Mouse (Mus musculus): Measurements from ENCODE around the gene Oaz1. TPM values are rescaled to one million over a fixed set of nuclear protein-coding genes. Genes with fewer than 3 reads are reported as not detected.

The Oaz1 gene
- polyA plus RNA-seq, 1 experiment from 2014 or later, result 1,847 TPM

DNA sequence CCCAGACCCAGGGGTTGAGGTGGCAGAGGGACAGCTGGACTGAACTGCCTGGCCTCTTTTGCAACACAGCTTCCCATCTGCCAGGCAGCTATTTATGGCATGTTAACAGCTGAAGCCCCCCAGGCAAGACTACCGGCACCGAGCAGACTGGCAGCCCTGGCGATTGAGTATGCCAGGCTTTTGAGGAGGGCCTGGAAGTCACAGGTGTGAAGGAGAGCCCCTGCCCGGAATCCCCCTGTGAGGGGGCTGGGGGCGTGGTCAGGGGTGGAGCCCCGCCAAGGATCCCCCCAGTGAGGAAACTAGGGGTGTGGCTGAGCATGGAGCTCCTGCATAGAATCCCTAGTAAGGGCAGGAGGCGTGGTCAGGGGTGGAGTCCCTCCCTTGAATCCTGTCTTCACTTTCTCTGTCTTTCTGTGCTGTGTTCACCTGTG, 10.5 kb downstream of the Oaz1 start:
- no peaks in the 10 kb centered on the region for H3K36me3 ChIP-seq (ENCODE audit: control insufficient read depth, insufficient read depth, low read length)
- H3K27ac ChIP-seq (ENCODE audit: low read depth, low read length), result no peak overlapping the region
- H3K4me3 ChIP-seq (ENCODE audit: low read depth, low read length), result no peak overlapping the region
- H3K9ac ChIP-seq (ENCODE audit: low read length), result no peak overlapping the region
- ATAC-seq (ENCODE audit: insufficient read depth, low FRiP score, low TSS enrichment) (no peak), DNase-seq (ENCODE audit: low spot score) (no peak)
- H3K4me1 ChIP-seq (ENCODE audit: control insufficient read depth, insufficient read depth, low read length), result no peaks in the 10 kb centered on the region
- no peak overlapping the region for H3K4me2 ChIP-seq (ENCODE audit: low read depth)
- H3K9me3 ChIP-seq (ENCODE audit: control insufficient read depth, low read length), result no peaks in the 10 kb centered on the region
- WGBS, result 48% methylated on average over 7 of the region's 7 CpGs
- peaks cover 29% of the 10 kb centered on the region for H3K27me3 ChIP-seq (ENCODE audit: control insufficient read depth, insufficient read depth, low read length)

DNA sequence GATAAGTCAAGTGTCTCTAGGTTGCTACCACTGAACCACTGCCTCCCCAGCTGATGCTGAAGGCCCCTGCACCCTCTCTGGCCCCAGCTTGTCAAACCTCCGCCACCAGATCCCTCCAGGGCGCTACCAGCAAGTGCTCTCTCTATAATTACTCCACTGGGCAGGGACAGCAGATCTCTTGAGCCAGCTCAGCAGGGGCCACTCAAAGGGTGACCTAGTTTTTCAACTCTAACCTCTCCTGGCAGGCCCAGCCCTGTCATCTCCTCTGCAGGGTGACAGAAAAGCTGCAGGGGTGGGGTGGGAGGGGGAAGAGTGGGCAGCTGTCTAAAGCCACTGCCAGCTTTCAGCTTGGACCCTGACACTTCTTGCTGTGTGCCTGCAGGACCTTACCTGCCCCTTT, 11.4 kb downstream of the Oaz1 start:
- Histone ChIP-seq H3K27ac (ENCODE audit: low read depth, low read length) (no peak overlapping the region), H3K27me3 (ENCODE audit: control insufficient read depth, insufficient read depth, low read length) (peaks cover 37% of the 10 kb centered on the region), H3K4me3 (ENCODE audit: low read depth, low read length) (no peak overlapping the region), H3K4me1 (ENCODE audit: control insufficient read depth, insufficient read depth, low read length) (no peaks in the 10 kb centered on the region), H3K4me2 (ENCODE audit: low read depth) (no peak overlapping the region), H3K9ac (ENCODE audit: low read length) (no peak overlapping the region), H3K36me3 (ENCODE audit: control insufficient read depth, insufficient read depth, low read length) (no peaks in the 10 kb centered on the region), H3K9me3 (ENCODE audit: control insufficient read depth, low read length) (no peaks in the 10 kb centered on the region)
- DNase-seq (ENCODE audit: low spot score) (no peak), ATAC-seq (ENCODE audit: insufficient read depth, low FRiP score, low TSS enrichment) (no peak)
- WGBS, result 14% methylated on average over 2 of the region's 2 CpGs

DNA sequence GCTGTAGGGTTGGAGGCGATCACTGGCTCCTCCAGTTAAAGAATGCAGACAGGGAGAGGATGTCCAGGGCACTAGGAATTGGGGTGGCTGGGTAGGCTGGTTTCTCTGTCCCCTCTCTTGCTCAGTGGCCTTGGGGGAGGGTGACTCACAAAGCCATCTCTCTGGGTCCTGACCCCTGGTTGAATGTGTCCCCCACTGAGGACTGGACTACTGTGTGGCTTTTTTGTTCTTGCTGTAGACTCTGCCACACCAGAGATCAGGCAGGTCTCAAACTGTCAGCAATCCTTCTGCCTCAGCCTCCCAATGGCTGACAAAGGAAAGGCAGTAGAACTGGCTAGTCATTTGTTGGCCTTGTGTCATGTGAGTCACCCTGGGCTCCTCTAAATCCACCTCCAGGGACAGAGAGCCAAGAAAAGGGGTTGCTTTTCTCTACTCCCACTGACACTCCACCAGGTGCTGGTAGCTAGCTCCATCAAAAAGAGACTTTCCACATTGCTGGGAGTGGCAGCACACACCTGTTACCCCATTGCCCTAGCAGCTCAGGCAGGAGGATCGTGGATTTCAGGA, 12.0 kb downstream of the Oaz1 start:
- no peaks in the 10 kb centered on the region for H3K4me1 ChIP-seq (ENCODE audit: control insufficient read depth, insufficient read depth, low read length)
- H3K36me3 ChIP-seq (ENCODE audit: control insufficient read depth, insufficient read depth, low read length), result no peaks in the 10 kb centered on the region
- H3K4me2 ChIP-seq (ENCODE audit: low read depth), result no peak overlapping the region
- no peak overlapping the region for H3K27ac ChIP-seq (ENCODE audit: low read depth, low read length)
- no peak overlapping the region for H3K9ac ChIP-seq (ENCODE audit: low read length)
- H3K4me3 ChIP-seq (ENCODE audit: low read depth, low read length), result no peak overlapping the region
- peaks cover 42% of the 10 kb centered on the region for H3K27me3 ChIP-seq (ENCODE audit: control insufficient read depth, insufficient read depth, low read length)
- 64% methylated on average over 2 of the region's 2 CpGs for WGBS
- ATAC-seq (ENCODE audit: insufficient read depth, low FRiP score, low TSS enrichment) (no peak), DNase-seq (ENCODE audit: low spot score) (no peak)
- no peaks in the 10 kb centered on the region for H3K9me3 ChIP-seq (ENCODE audit: control insufficient read depth, low read length)

DNA sequence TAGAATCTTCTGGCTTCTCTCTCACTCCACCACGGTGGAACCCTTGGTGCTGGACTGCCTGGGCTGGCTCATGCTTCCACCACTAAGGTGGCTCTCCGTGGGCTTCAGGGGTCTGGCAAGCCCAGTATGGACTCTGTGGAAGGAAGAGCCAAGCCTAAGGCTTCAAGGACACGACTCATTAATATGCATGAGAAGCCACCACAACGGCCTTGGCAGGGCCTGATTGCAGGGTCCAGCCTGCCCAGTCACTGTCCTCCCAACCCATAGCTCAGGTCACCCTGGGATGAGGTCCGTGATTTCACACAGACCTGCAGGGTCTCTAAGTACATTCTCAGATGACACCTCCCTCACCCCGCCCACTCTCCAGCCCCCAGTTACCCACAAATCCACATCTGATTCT, 13.4 kb downstream of the Oaz1 start:
- H3K9me3 ChIP-seq (ENCODE audit: control insufficient read depth, low read length), result no peaks in the 10 kb centered on the region
- no peak overlapping the region for H3K4me3 ChIP-seq (ENCODE audit: low read depth, low read length)
- H3K27ac ChIP-seq (ENCODE audit: low read depth, low read length), result no peak overlapping the region
- no peak for ATAC-seq (ENCODE audit: insufficient read depth, low FRiP score, low TSS enrichment)
- DNase-seq (ENCODE audit: low spot score), result no peak
- H3K27me3 ChIP-seq (ENCODE audit: control insufficient read depth, insufficient read depth, low read length), result peaks cover 42% of the 10 kb centered on the region
- WGBS, result 56% methylated on average over 6 of the region's 6 CpGs
- no peaks in the 10 kb centered on the region for H3K36me3 ChIP-seq (ENCODE audit: control insufficient read depth, insufficient read depth, low read length)
- no peak overlapping the region; the same call in 1 of the 2 replicates for H3K9ac ChIP-seq (ENCODE audit: low read length)
- no peaks in the 10 kb centered on the region; the same call in 1 of the 2 replicates for H3K4me1 ChIP-seq (ENCODE audit: control insufficient read depth, insufficient read depth, low read length)
- H3K4me2 ChIP-seq (ENCODE audit: low read depth), result no peak overlapping the region

DNA sequence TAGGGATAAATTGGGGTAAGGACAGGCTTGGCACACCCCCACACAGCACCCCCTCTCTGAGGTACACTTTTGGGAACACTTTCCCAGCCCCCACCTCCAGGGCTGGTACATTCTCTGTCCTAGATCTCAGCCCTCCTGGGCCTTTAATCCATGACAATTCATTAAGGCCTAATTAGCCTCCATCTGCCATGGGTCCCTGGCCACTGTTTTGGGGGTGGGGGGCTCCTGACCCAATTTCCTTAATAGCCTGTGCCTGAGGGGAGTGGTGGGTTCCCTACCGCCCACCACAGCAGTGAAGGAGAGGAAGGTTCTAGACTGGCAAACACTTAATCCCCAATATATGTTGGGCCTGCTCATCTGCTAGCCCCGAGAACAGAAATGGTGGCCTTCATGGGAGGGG, 15.2 kb downstream of the Oaz1 start:
- Histone ChIP-seq H3K27me3 (ENCODE audit: control insufficient read depth, insufficient read depth, low read length) (peaks cover 37% of the 10 kb centered on the region), H3K4me2 (ENCODE audit: low read depth) (no peak overlapping the region), H3K4me1 (ENCODE audit: control insufficient read depth, insufficient read depth, low read length) (no peaks in the 10 kb centered on the region; the same call in 1 of the 2 replicates), H3K9me3 (ENCODE audit: control insufficient read depth, low read length) (no peaks in the 10 kb centered on the region), H3K4me3 (ENCODE audit: low read depth, low read length) (no peak overlapping the region), H3K27ac (ENCODE audit: low read depth, low read length) (no peak overlapping the region), H3K9ac (ENCODE audit: low read length) (no peak overlapping the region), H3K36me3 (ENCODE audit: control insufficient read depth, insufficient read depth, low read length) (no peaks in the 10 kb centered on the region)
- WGBS, result 82% methylated on average over 2 of the region's 2 CpGs
- DNase-seq (ENCODE audit: low spot score) (no peak), ATAC-seq (ENCODE audit: insufficient read depth, low FRiP score, low TSS enrichment) (no peak)

DNA sequence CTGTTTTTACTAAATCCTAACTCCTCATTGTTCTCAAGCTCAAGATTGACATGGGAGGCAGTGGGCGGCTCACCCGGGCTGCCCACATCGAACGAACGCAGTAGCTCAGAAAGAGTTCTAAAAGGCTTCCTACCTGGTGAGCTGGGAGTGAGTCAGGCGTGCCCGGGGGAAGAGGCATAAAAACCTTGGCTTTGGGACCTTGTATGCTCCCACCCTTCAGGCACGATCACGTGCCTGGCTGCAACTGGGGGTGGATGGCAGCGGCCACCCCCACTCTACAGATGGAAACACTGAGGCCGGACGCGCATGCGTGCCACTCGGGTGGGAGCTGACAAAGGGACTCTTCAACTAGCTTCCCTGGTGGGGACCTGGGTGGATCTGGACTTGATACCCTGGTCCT, 15.9 kb downstream of the Oaz1 start:
- no peaks in the 10 kb centered on the region for H3K9me3 ChIP-seq (ENCODE audit: control insufficient read depth, low read length)
- H3K9ac ChIP-seq (ENCODE audit: low read length), result no peak overlapping the region
- H3K27ac ChIP-seq (ENCODE audit: low read depth, low read length), result no peak overlapping the region
- no peak overlapping the region for H3K4me3 ChIP-seq (ENCODE audit: low read depth, low read length)
- ATAC-seq (ENCODE audit: insufficient read depth, low FRiP score, low TSS enrichment) (no peak), DNase-seq (ENCODE audit: low spot score) (no peak)
- H3K36me3 ChIP-seq (ENCODE audit: control insufficient read depth, insufficient read depth, low read length), result no peaks in the 10 kb centered on the region
- WGBS, result 83% methylated on average over 15 of the region's 15 CpGs
- H3K4me1 ChIP-seq (ENCODE audit: control insufficient read depth, insufficient read depth, low read length), result no peaks in the 10 kb centered on the region; the same call in 1 of the 2 replicates
- H3K4me2 ChIP-seq (ENCODE audit: low read depth), result no peak overlapping the region
- peaks cover 35% of the 10 kb centered on the region for H3K27me3 ChIP-seq (ENCODE audit: control insufficient read depth, insufficient read depth, low read length)

DNA sequence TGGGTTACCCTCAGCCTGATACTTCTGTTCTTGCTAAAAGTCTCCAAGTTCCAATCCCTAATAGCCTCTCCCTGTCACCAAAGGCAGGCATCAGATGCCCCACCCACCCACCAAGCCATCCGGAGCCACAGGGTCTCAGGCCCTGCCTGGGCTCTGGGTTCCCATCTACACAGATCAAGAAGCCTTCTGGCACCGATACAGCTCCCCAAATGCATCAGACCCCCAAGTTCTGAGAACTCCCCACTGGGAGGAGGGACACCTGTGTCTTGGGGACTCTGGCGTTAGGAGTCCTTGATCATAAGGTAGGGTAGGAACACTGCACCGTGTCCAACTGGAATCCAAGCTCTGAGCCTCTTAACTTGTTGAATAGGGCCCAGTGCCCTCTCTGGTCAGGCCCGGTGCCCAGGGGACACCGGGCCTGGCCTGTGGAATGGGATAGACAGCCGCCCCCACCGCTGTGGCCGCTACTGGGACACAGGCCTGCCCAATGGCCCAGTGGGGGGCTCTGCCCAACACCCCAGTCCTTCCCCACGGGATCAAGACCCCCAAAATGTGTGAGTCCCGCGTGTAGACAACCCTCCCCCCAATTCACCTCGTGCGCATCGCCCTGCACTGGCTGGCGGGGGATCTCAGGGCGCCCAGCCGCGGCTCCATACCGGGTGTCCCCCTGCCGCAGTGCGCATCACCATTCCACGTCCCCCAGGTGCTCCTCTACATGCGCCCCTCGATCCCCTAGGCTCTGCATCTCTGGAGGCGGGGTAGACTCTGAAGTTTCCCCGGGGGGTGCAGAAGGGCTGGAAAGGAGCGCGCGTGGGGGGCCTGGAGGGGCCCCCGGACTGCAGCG, 16.9 kb downstream of the Oaz1 start:
- H3K9me3 ChIP-seq (ENCODE audit: control insufficient read depth, low read length), result no peaks in the 10 kb centered on the region
- no peak for ATAC-seq (ENCODE audit: insufficient read depth, low FRiP score, low TSS enrichment)
- no peaks in the 10 kb centered on the region for H3K36me3 ChIP-seq (ENCODE audit: control insufficient read depth, insufficient read depth, low read length)
- WGBS, result 8% methylated on average over 32 of the region's 32 CpGs
- peak overlapping the region; percentile 53 for H3K4me2 ChIP-seq (ENCODE audit: low read depth)
- peak overlapping the region; percentile 36 for H3K4me3 ChIP-seq (ENCODE audit: low read depth, low read length)
- H3K9ac ChIP-seq (ENCODE audit: low read length), result peak overlapping the region; percentile 43
- no peak overlapping the region for H3K27ac ChIP-seq (ENCODE audit: low read depth, low read length)
- no peaks in the 10 kb centered on the region; the same call in 1 of the 2 replicates for H3K4me1 ChIP-seq (ENCODE audit: control insufficient read depth, insufficient read depth, low read length)
- no peak for DNase-seq (ENCODE audit: low spot score)
- peaks cover 35% of the 10 kb centered on the region for H3K27me3 ChIP-seq (ENCODE audit: control insufficient read depth, insufficient read depth, low read length)

DNA sequence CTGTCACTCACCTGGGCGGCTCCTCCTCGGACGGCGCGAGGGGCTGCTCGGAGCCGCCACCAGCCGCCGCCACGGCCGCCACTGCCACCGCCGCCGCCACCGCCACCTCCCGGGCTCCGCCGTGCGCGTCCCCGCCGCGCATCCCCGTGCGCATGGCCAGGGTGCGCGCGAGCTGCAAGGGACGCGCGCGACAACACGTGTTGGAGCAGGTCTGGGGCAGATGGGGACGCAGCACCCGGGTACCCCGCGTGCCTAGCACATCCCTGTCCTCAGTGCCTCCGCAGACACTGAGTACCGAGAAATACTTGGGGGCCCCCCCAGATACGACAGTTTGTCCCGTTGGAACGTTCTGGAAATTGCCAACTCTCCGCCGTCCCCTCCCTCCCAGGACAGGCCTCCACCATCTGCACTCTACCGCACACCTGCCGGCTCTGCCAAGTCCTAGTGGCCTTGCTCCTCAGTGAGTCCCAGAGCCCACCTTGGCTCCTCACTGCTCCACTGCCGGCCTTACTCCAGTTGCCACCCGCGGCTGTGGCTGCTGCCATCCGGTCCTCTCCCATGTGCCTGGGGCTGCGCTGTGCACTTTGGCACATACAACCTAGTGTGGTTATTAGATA, 17.6 kb downstream of the Oaz1 start, which contains the start of gene Lingo3:
Gene Lingo3, minus strand, starts transcription at position 109 of the 617 bp plus-strand sequence.
- 3% methylated on average over 49 of the region's 51 CpGs for WGBS
- peak; percentile 52 for DNase-seq (ENCODE audit: low spot score)
- no peak within 1 kb of the TSS for H3K27ac ChIP-seq (ENCODE audit: low read depth, low read length)

More for the DNA sequence above, 17.6 kb downstream of the Oaz1 start, which contains the start of gene Lingo3:
- H3K27me3 ChIP-seq (ENCODE audit: control insufficient read depth, insufficient read depth, low read length), result peaks cover 35% of the 10 kb centered on the region
- no peaks in the 10 kb centered on the region; the same call in 1 of the 2 replicates for H3K4me1 ChIP-seq (ENCODE audit: control insufficient read depth, insufficient read depth, low read length)
- no peaks in the 10 kb centered on the region for H3K36me3 ChIP-seq (ENCODE audit: control insufficient read depth, insufficient read depth, low read length)
- H3K4me3 ChIP-seq (ENCODE audit: low read depth, low read length), result peak within 1 kb of the TSS; percentile 36
- H3K4me2 ChIP-seq (ENCODE audit: low read depth), result peak within 1 kb of the TSS; percentile 53
- no peak for ATAC-seq (ENCODE audit: insufficient read depth, low FRiP score, low TSS enrichment)
- H3K9me3 ChIP-seq (ENCODE audit: control insufficient read depth, low read length), result no peaks in the 10 kb centered on the region
- peak within 1 kb of the TSS; percentile 43 for H3K9ac ChIP-seq (ENCODE audit: low read length)

All from neural tube, embryonic 11.5 days (tissue).